Mouse (Mus musculus): ENCODE measurements around the gene Vangl1.

DNA sequence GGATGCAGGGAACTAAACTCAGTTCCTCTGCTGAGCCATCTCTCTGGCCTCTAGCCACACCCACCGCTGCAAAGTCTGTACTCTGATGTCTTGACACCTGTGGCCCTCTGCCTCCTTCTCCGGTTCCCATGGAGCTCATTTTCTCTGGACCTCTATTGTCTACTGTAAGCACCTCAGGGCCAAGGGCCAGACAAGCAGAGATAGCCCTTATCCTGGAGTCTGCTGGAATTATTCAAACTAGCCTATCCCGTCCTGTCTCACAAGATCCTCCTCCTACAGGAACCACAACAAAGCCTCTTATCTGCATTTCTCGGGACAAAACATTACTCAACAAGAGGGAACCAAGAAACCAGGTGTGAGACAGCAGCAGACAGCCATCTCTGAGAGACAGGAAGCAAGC lies 9.8 kb upstream of the Vangl1 start:
- no peak for TF ChIP-seq CTCF (IDR thresholded peaks at IDR 0.05)
- TF ChIP-seq EP300 (IDR thresholded peaks at IDR 0.05): no peak
